Mouse (Mus musculus) G1E (cell line): Measurements from ENCODE around the gene Tomm40. TPM values are rescaled to one million over a fixed set of nuclear protein-coding genes. Genes with fewer than 3 reads are reported as not detected.

Experiments
- ATAC-seq: 2 replicates; pipeline ENCODE4 v1.8.0; 2016; ENCODE audit warnings: mild to moderate bottlenecking; ENCODE audit not compliant: insufficient number of reproducible peaks, poor library complexity, low FRiP score, severe bottlenecking; ENCODE audit errors: extremely low read depth
- DNase-seq: peaks from one replicate; pipeline ENCODE4 v3.0.0; 2012; ENCODE audit warnings: low spot score
- H3K27me3 ChIP-seq: 2 replicates; pipeline ENCODE4 v1.6.1; 2012; ENCODE audit warnings: mild to moderate bottlenecking, low read length, inconsistent platforms; ENCODE audit not compliant: insufficient read depth
- H3K36me3 ChIP-seq: replicated peaks from 2 replicates; pipeline ENCODE3; 2012; ENCODE audit warnings: mild to moderate bottlenecking, inconsistent platforms
- H3K4me1 ChIP-seq: 2 replicates; pipeline ENCODE4 v1.6.1; 2012; ENCODE audit warnings: low read depth, low read length, inconsistent platforms, mixed read lengths; ENCODE audit not compliant: insufficient read depth
- H3K4me3 ChIP-seq: 2 replicates; pipeline ENCODE4 v1.5.1; 2012; ENCODE audit warnings: low read depth, mild to moderate bottlenecking, inconsistent platforms, low read length, moderate library complexity, mixed read lengths
- H3K9me3 ChIP-seq: replicated peaks from 2 replicates; pipeline ENCODE4 v1.6.1; 2012; ENCODE audit warnings: inconsistent platforms
- CTCF ChIP-seq: IDR thresholded peaks from 2 replicates; pipeline ENCODE4 v1.5.1; 2012; ENCODE audit warnings: low read depth, low read length, inconsistent platforms, mixed read lengths
- GATA1 ChIP-seq: IDR thresholded peaks from 2 replicates; pipeline ENCODE4 v1.6.1; 2012; ENCODE audit warnings: borderline replicate concordance, low read length, inconsistent platforms, mixed read lengths
- GATA2 ChIP-seq: IDR thresholded peaks from 2 replicates; pipeline ENCODE4 v1.6.1; 2012; ENCODE audit warnings: low read depth, low read length, inconsistent platforms, borderline replicate concordance
- POLR2AphosphoS5 ChIP-seq: IDR thresholded peaks from 2 replicates; pipeline ENCODE4 v1.6.1; 2012; ENCODE audit warnings: low read depth, low read length, inconsistent platforms; ENCODE audit not compliant: insufficient replicate concordance
- TAL1 ChIP-seq: conservative IDR thresholded peaks from 2 replicates; pipeline ENCODE4 v1.6.1; 2012; ENCODE audit warnings: low read depth, low read length, inconsistent platforms, mixed read lengths
- polyA plus RNA-seq: library from polyadenylated mRNA; stranded (reverse); fragments of >175 nt; gene quantifications from 2 replicates; pipeline ENCODE4 v1.2.3, GENCODE M21; 2012
- total RNA-seq, 2 experiments: library from RNA; stranded (forward) in 1 of 2; stranded (reverse) in 1 of 2; fragments of 200-1000 nt in 1 of 2; fragments of >200 nt in 1 of 2; fragmentation: Nextera tagmentation in 1 of 2; gene quantifications; 2 replicates each; pipeline ENCODE4 v1.2.3; 2014 to 2017

Gene Tomm40
- total and polyA plus RNA-seq, 3 experiments = 49.1 to 377 (median 75.6) TPM

DNA sequence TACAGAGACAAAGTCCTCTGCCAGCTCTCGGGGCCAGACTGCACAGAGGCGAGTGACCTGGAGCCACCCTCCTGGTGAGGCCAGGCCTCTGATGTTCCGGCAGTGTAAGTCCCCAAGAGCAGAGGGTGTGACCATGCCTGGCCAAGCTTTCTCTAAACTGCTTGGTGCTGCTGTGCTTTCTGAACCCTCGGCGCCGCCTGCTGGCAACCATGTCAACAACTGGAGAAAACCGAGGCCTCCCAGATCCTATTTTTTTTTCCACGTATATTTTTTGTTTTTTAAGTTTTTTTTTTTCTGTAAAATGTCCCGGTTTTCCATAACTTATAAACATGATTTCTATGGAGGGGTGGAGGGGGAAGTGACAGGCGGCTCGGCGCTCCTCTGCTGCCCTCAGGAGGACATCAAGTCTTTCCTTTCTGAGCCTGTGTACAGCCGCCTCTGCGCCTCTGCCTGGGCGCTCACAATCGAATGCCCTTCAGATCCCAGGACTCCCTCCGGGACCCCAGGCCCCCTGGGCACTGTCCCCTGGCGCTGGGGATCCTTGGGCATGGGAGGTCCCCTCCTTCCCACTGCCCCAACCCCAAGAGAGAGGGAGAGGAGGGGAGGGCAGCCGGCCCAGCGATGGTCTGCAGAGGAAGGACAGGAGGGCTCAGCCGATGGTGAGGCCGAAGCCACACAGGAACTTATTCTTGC, 14.0 kb downstream of the Tomm40 start:
- H3K36me3 ChIP-seq = peaks cover 93% of the 10 kb centered on the region
- no peak overlapping the region; the same call in 1 of the 2 replicates for H3K4me3 ChIP-seq
- DNase-seq (peak; percentile 31), ATAC-seq (peak; percentile 36; the same call in 1 of the 2 replicates)
- peaks cover 75% of the 10 kb centered on the region for H3K4me1 ChIP-seq
- no peak for TF ChIP-seq GATA2
- TF ChIP-seq TAL1 = no peak
- TF ChIP-seq POLR2AphosphoS5 = no peak
- no peak for TF ChIP-seq CTCF
- no peak for TF ChIP-seq GATA1
- peaks cover 13% of the 10 kb centered on the region for H3K9me3 ChIP-seq
- no peaks in the 10 kb centered on the region for H3K27me3 ChIP-seq

- ATAC-seq = no peak
- H3K4me1 ChIP-seq = peaks cover 82% of the 10 kb centered on the region
- DNase-seq = no peak
Observed at GRCm38 (mm10) chr7:19700299-19701068, 14.8 kb downstream of the Tomm40 start.

GRCm38 (mm10) chr7:19699827-19700148, 15.4 kb downstream of the Tomm40 start:
- DNase-seq = no peak
- H3K36me3 ChIP-seq = peaks cover 86% of the 10 kb centered on the region
- H3K9me3 ChIP-seq = peaks cover 13% of the 10 kb centered on the region
- H3K4me3 ChIP-seq = no peak overlapping the region
- H3K4me1 ChIP-seq = peaks cover 85% of the 10 kb centered on the region
- no peak for TF ChIP-seq CTCF
- TF ChIP-seq GATA1 = no peak
- no peak for TF ChIP-seq POLR2AphosphoS5
- no peak for TF ChIP-seq TAL1
- TF ChIP-seq GATA2 = no peak
- no peaks in the 10 kb centered on the region for H3K27me3 ChIP-seq
- no peak for ATAC-seq

More at GRCm38 (mm10) chr7:19700299-19701068, 14.8 kb downstream of the Tomm40 start:
- Histone ChIP-seq H3K27me3 (no peaks in the 10 kb centered on the region), H3K9me3 (peaks cover 13% of the 10 kb centered on the region), H3K4me3 (no peak overlapping the region; the same call in 1 of the 2 replicates), H3K36me3 (peaks cover 93% of the 10 kb centered on the region)
- no peak for TF ChIP-seq GATA1
- no peak for TF ChIP-seq CTCF
- no peak for TF ChIP-seq TAL1
- no peak for TF ChIP-seq GATA2
- no peak for TF ChIP-seq POLR2AphosphoS5

GRCm38 (mm10) chr7:19698907-19699826, 16.1 kb downstream of the Tomm40 start, which contains the start of gene Apoe:
Gene Apoe (minus strand): TSS chr7:19699188.
- DNase-seq = no peak
- no peak for TF ChIP-seq POLR2AphosphoS5
- no peak for TF ChIP-seq GATA2
- TF ChIP-seq GATA1 = no peak
- no peak for TF ChIP-seq CTCF
- no peak for TF ChIP-seq TAL1

GRCm38 (mm10) chr7:19697949-19698906, 17.0 kb downstream of the Tomm40 start:
- DNase-seq (no peak), ATAC-seq (no peak)
- no peak for TF ChIP-seq TAL1
- TF ChIP-seq GATA1 = no peak
- TF ChIP-seq POLR2AphosphoS5 = no peak; the same call in 1 of the 2 replicates
- TF ChIP-seq GATA2 = no peak
- no peak for TF ChIP-seq CTCF
- peaks cover 88% of the 10 kb centered on the region for H3K4me1 ChIP-seq
- H3K27me3 ChIP-seq = no peaks in the 10 kb centered on the region
- H3K36me3 ChIP-seq = peaks cover 71% of the 10 kb centered on the region
- H3K9me3 ChIP-seq = peaks cover 13% of the 10 kb centered on the region
- H3K4me3 ChIP-seq = no peak overlapping the region

More at GRCm38 (mm10) chr7:19698907-19699826, 16.1 kb downstream of the Tomm40 start, which contains the start of gene Apoe:
- peaks cover 80% of the 10 kb centered on the region for H3K36me3 ChIP-seq
- H3K9me3 ChIP-seq = peaks cover 13% of the 10 kb centered on the region
- no peak within 1 kb of the TSS for H3K4me3 ChIP-seq
- ATAC-seq = no peak
- H3K4me1 ChIP-seq = peaks cover 87% of the 10 kb centered on the region
- no peaks in the 10 kb centered on the region for H3K27me3 ChIP-seq
